Mouse (Mus musculus): ENCODE measurements around the gene Pde4dip. TPM values are rescaled to one million over a fixed set of nuclear protein-coding genes. Genes with fewer than 3 reads are reported as not detected.

The Pde4dip gene
- polyA plus RNA-seq, 1 experiment from 2014 or later, result 20.1 TPM

GRCm38 (mm10) chr3:97764152-97764551, 124.4 kb downstream of the Pde4dip start:
- peak overlapping the region; percentile 31; the same call in 1 of the 2 replicates for H3K4me2 ChIP-seq
- H3K27me3 ChIP-seq (ENCODE audit: insufficient read depth, low read length), result no peaks in the 10 kb centered on the region
- peaks cover 17% of the 10 kb centered on the region for H3K4me1 ChIP-seq (ENCODE audit: insufficient read depth)
- WGBS, result 54% methylated on average over 5 of the region's 5 CpGs
- TF ChIP-seq CTCF (IDR thresholded peaks at IDR 0.05; ENCODE audit: low read depth), result no peak
- H3K4me3 ChIP-seq (ENCODE audit: low read depth, low read length), result no peak overlapping the region
- ATAC-seq (ENCODE audit: insufficient read depth) (no peak), DNase-seq (no peak)
- H3K9ac ChIP-seq, result no peak overlapping the region
- H3K9me3 ChIP-seq (ENCODE audit: low read depth, low read length), result no peaks in the 10 kb centered on the region
- H3K36me3 ChIP-seq (ENCODE audit: insufficient read depth), result no peaks in the 10 kb centered on the region; the same call in 1 of the 2 replicates
- H3K27ac ChIP-seq (ENCODE audit: low read depth), result no peak overlapping the region

- Histone ChIP-seq H3K4me2 (no peak overlapping the region), H3K9me3 (ENCODE audit: low read depth, low read length) (no peaks in the 10 kb centered on the region), H3K36me3 (ENCODE audit: insufficient read depth) (peaks cover 11% of the 10 kb centered on the region), H3K4me3 (ENCODE audit: low read depth, low read length) (no peak overlapping the region), H3K4me1 (ENCODE audit: insufficient read depth) (peaks cover 17% of the 10 kb centered on the region), H3K9ac (no peak overlapping the region), H3K27me3 (ENCODE audit: insufficient read depth, low read length) (no peaks in the 10 kb centered on the region), H3K27ac (ENCODE audit: low read depth) (no peak overlapping the region)
- DNase-seq (no peak), ATAC-seq (ENCODE audit: insufficient read depth) (no peak)
- no peak for TF ChIP-seq CTCF (IDR thresholded peaks at IDR 0.05; ENCODE audit: low read depth)
- WGBS, result 73% methylated on average over 6 of the region's 6 CpGs
Observed at GRCm38 (mm10) chr3:97761951-97762350, 126.6 kb downstream of the Pde4dip start.

GRCm38 (mm10) chr3:97761168-97761567, 127.3 kb downstream of the Pde4dip start:
- Histone ChIP-seq H3K4me3 (ENCODE audit: low read depth, low read length) (no peak overlapping the region), H3K27ac (ENCODE audit: low read depth) (no peak overlapping the region), H3K9ac (no peak overlapping the region), H3K4me1 (ENCODE audit: insufficient read depth) (peaks cover 13% of the 10 kb centered on the region; the same call in 1 of the 2 replicates), H3K4me2 (no peak overlapping the region), H3K36me3 (ENCODE audit: insufficient read depth) (peaks cover 19% of the 10 kb centered on the region), H3K27me3 (ENCODE audit: insufficient read depth, low read length) (no peaks in the 10 kb centered on the region), H3K9me3 (ENCODE audit: low read depth, low read length) (no peaks in the 10 kb centered on the region)
- DNase-seq, result no peak
- ATAC-seq (ENCODE audit: insufficient read depth), result no peak
- WGBS, result 88% methylated on average over 5 of the region's 5 CpGs
- no peak for TF ChIP-seq CTCF (IDR thresholded peaks at IDR 0.05; ENCODE audit: low read depth)

- Histone ChIP-seq H3K9ac (no peak overlapping the region), H3K9me3 (ENCODE audit: low read depth, low read length) (no peaks in the 10 kb centered on the region), H3K4me2 (no peak overlapping the region), H3K4me3 (ENCODE audit: low read depth, low read length) (no peak overlapping the region), H3K27ac (ENCODE audit: low read depth) (no peak overlapping the region), H3K4me1 (ENCODE audit: insufficient read depth) (peaks cover 8% of the 10 kb centered on the region; the same call in 1 of the 2 replicates), H3K27me3 (ENCODE audit: insufficient read depth, low read length) (no peaks in the 10 kb centered on the region), H3K36me3 (ENCODE audit: insufficient read depth) (peaks cover 30% of the 10 kb centered on the region)
- TF ChIP-seq CTCF (IDR thresholded peaks at IDR 0.05; ENCODE audit: low read depth), result no peak
- no peak for DNase-seq
- ATAC-seq (ENCODE audit: insufficient read depth), result no peak
- WGBS, result 83% methylated on average over 5 of the region's 5 CpGs
Observed at GRCm38 (mm10) chr3:97759846-97760245, 128.7 kb downstream of the Pde4dip start.

- H3K9ac ChIP-seq, result no peak overlapping the region
- no peaks in the 10 kb centered on the region for H3K27me3 ChIP-seq (ENCODE audit: insufficient read depth, low read length)
- ATAC-seq (ENCODE audit: insufficient read depth) (no peak), DNase-seq (no peak)
- H3K27ac ChIP-seq (ENCODE audit: low read depth), result no peak overlapping the region
- peaks cover 49% of the 10 kb centered on the region for H3K36me3 ChIP-seq (ENCODE audit: insufficient read depth)
- no peaks in the 10 kb centered on the region for H3K4me1 ChIP-seq (ENCODE audit: insufficient read depth)
- H3K9me3 ChIP-seq (ENCODE audit: low read depth, low read length), result no peaks in the 10 kb centered on the region
- 91% methylated on average over 10 of the region's 10 CpGs for WGBS
- H3K4me2 ChIP-seq, result no peak overlapping the region
- TF ChIP-seq CTCF (IDR thresholded peaks at IDR 0.05; ENCODE audit: low read depth), result no peak
- H3K4me3 ChIP-seq (ENCODE audit: low read depth, low read length), result no peak overlapping the region
Observed at GRCm38 (mm10) chr3:97757501-97757900, 131.0 kb downstream of the Pde4dip start.

- Histone ChIP-seq H3K36me3 (ENCODE audit: insufficient read depth) (peaks cover 59% of the 10 kb centered on the region), H3K27ac (ENCODE audit: low read depth) (no peak overlapping the region)
Observed at GRCm38 (mm10) chr3:97756283-97757074, 132.0 kb downstream of the Pde4dip start.

GRCm38 (mm10) chr3:97755411-97755810, 133.1 kb downstream of the Pde4dip start:
- H3K9me3 ChIP-seq (ENCODE audit: low read depth, low read length), result no peaks in the 10 kb centered on the region
- H3K36me3 ChIP-seq (ENCODE audit: insufficient read depth), result peaks cover 70% of the 10 kb centered on the region
- no peaks in the 10 kb centered on the region for H3K4me1 ChIP-seq (ENCODE audit: insufficient read depth)
- no peak for ATAC-seq (ENCODE audit: insufficient read depth)
- no peak for TF ChIP-seq CTCF (IDR thresholded peaks at IDR 0.05; ENCODE audit: low read depth)
- 91% methylated on average over 14 of the region's 14 CpGs for WGBS
- H3K4me3 ChIP-seq (ENCODE audit: low read depth, low read length), result no peak overlapping the region
- no peak for DNase-seq
- H3K4me2 ChIP-seq, result no peak overlapping the region
- no peak overlapping the region for H3K27ac ChIP-seq (ENCODE audit: low read depth)
- H3K9ac ChIP-seq, result no peak overlapping the region
- no peaks in the 10 kb centered on the region for H3K27me3 ChIP-seq (ENCODE audit: insufficient read depth, low read length)

More at GRCm38 (mm10) chr3:97756283-97757074, 132.0 kb downstream of the Pde4dip start:
- Histone ChIP-seq H3K4me2 (no peak overlapping the region), H3K9ac (no peak overlapping the region), H3K4me3 (ENCODE audit: low read depth, low read length) (no peak overlapping the region), H3K27me3 (ENCODE audit: insufficient read depth, low read length) (no peaks in the 10 kb centered on the region), H3K9me3 (ENCODE audit: low read depth, low read length) (no peaks in the 10 kb centered on the region), H3K4me1 (ENCODE audit: insufficient read depth) (no peaks in the 10 kb centered on the region)
- DNase-seq (no peak), ATAC-seq (ENCODE audit: insufficient read depth) (no peak)
- 81% methylated on average over 20 of the region's 20 CpGs for WGBS
- TF ChIP-seq CTCF (IDR thresholded peaks at IDR 0.05; ENCODE audit: low read depth), result no peak

Data from lung, embryonic 14.5 days (tissue).